Mouse (Mus musculus) spleen, postnatal 4 days (tissue): ENCODE data around the gene Mylip.

Experiments
- DNase-seq, 2 experiments: peaks; one replicate each; pipeline ENCODE4 v3.0.0; 2022; ENCODE audit warnings: low spot score in 2 of 2

The Mylip gene

GRCm38 (mm10) chr13:45389448-45390311 lies at the start of gene Mylip:
Mylip (plus strand) TSS chr13:45389742.
- DNase-seq: peak; percentile 99 to 100

GRCm38 (mm10) chr13:45341991-45342390 lies 47.6 kb upstream of the Mylip start:
- no peak for DNase-seq

GRCm38 (mm10) chr13:45343541-45343940 lies 46.0 kb upstream of the Mylip start:
- no peak for DNase-seq

GRCm38 (mm10) chr13:45343966-45344365 lies 45.6 kb upstream of the Mylip start:
- no peak for DNase-seq

- DNase-seq: no peak
These were observed 43.9 kb upstream of the Mylip start for GRCm38 (mm10) chr13:45345471-45346159.

GRCm38 (mm10) chr13:45351483-45351882 lies 38.1 kb upstream of the Mylip start:
- DNase-seq: no peak

- DNase-seq: no peak
These were observed 34.7 kb upstream of the Mylip start for GRCm38 (mm10) chr13:45354824-45355223.

- DNase-seq: no peak
These were observed 31.3 kb upstream of the Mylip start for GRCm38 (mm10) chr13:45358208-45358607.

GRCm38 (mm10) chr13:45358676-45359323 lies 30.7 kb upstream of the Mylip start:
- no peak for DNase-seq

- no peak for DNase-seq
These were observed 23.8 kb upstream of the Mylip start for GRCm38 (mm10) chr13:45365788-45366187.

GRCm38 (mm10) chr13:45371673-45372072 lies 17.9 kb upstream of the Mylip start:
- no peak for DNase-seq

- no peak for DNase-seq
These were observed 17.1 kb upstream of the Mylip start for GRCm38 (mm10) chr13:45372456-45372855.

GRCm38 (mm10) chr13:45374846-45375245 lies 14.7 kb upstream of the Mylip start:
- no peak for DNase-seq

- no peak for DNase-seq
These were observed 7.3 kb upstream of the Mylip start for GRCm38 (mm10) chr13:45382208-45382607.

GRCm38 (mm10) chr13:45384636-45385035 lies 4.9 kb upstream of the Mylip start:
- DNase-seq: peak in 1 of 2 experiments; percentile 52

GRCm38 (mm10) chr13:45385521-45385920 lies 4.0 kb upstream of the Mylip start:
- DNase-seq: peak in 1 of 2 experiments; percentile 56

GRCm38 (mm10) chr13:45386253-45386652 lies 3.3 kb upstream of the Mylip start:
- peak; percentile 6 to 54 for DNase-seq

- DNase-seq: peak in 1 of 2 experiments; percentile 62
These were observed 2.3 kb upstream of the Mylip start for GRCm38 (mm10) chr13:45387231-45387630.

GRCm38 (mm10) chr13:45388254-45388805 lies 1.2 kb upstream of the Mylip start:
- DNase-seq: peak in 1 of 2 experiments; percentile 55

- no peak for DNase-seq
These were observed 653 bp upstream of the Mylip start for GRCm38 (mm10) chr13:45388889-45389288.

GRCm38 (mm10) chr13:45390312-45390961 lies 895 bp downstream of the Mylip start:
- peak; percentile 55 to 83 for DNase-seq
